Mouse (Mus musculus) C2C12 (cell line): ENCODE results near the gene Gm28372. TPM values are rescaled to one million over a fixed set of nuclear protein-coding genes. Genes with fewer than 3 reads are reported as not detected.

Experiments used
- H3K27me3 ChIP-seq: one replicate; pipeline ENCODE4 v1.6.1; 2011; ENCODE audit not compliant: control insufficient read depth, insufficient read depth, insufficient read length
- H3K36me3 ChIP-seq: one replicate; pipeline ENCODE4 v1.6.1; 2011; ENCODE audit not compliant: control insufficient read depth, insufficient read depth
- H3K4me3 ChIP-seq: one replicate; pipeline ENCODE4 v1.5.1; 2011; ENCODE audit warnings: mild to moderate bottlenecking, control low read depth; ENCODE audit not compliant: poor library complexity, insufficient read depth, severe bottlenecking
- H3K79me2 ChIP-seq: one replicate; pipeline ENCODE4 v1.6.1; 2011; ENCODE audit not compliant: control insufficient read depth, insufficient read depth
- H3K79me3 ChIP-seq: one replicate; pipeline ENCODE4 v1.6.1; 2011; ENCODE audit warnings: low read depth, control low read depth
- H3ac ChIP-seq: one replicate; pipeline ENCODE3; 2011; ENCODE audit warnings: low read depth; ENCODE audit not compliant: control insufficient read depth, insufficient read length
- CEBPB ChIP-seq: IDR thresholded peaks from one replicate; pipeline ENCODE4 v1.6.1; 2011; ENCODE audit warnings: low read depth, mild to moderate bottlenecking, control low read depth, moderate library complexity
- CTCF ChIP-seq: IDR thresholded peaks from one replicate; pipeline ENCODE4 v1.5.1; 2011; ENCODE audit not compliant: control insufficient read depth, insufficient read depth, insufficient read length
- FOSL1 ChIP-seq: IDR thresholded peaks from one replicate; pipeline ENCODE4 v1.8.0; 2011; ENCODE audit warnings: mild to moderate bottlenecking, low read length; ENCODE audit not compliant: poor library complexity, insufficient read depth, severe bottlenecking
- MAX ChIP-seq: IDR thresholded peaks from one replicate; pipeline ENCODE4 v1.6.1; 2011; ENCODE audit warnings: mild to moderate bottlenecking, control low read depth
- MYOD1 ChIP-seq: IDR thresholded peaks from one replicate; pipeline ENCODE4 v1.6.1; 2011; ENCODE audit warnings: low read depth; ENCODE audit not compliant: control insufficient read depth, insufficient read length
- MYOG ChIP-seq: IDR thresholded peaks from one replicate; pipeline ENCODE4 v1.6.1; 2011; ENCODE audit not compliant: control insufficient read depth, insufficient read length; ENCODE audit errors: extremely low read depth
- USF1 ChIP-seq: IDR thresholded peaks from one replicate; pipeline ENCODE4 v1.6.1; 2011; ENCODE audit warnings: low read depth, mild to moderate bottlenecking, control low read depth, moderate library complexity
- polyA plus RNA-seq: library from polyadenylated mRNA; unstranded; fragments of >200 nt; fragmentation: generic; extraction: Trizol; gene quantifications from one replicate; pipeline ENCODE4 v1.2.1, GENCODE M21; 2012; ENCODE audit warnings: missing spikeins

Gm28372 gene
- polyA plus RNA-seq, 1 experiment = not detected

- TF ChIP-seq CEBPB = no peak
- Histone ChIP-seq H3K36me3 (no peaks in the 10 kb centered on the region), H3K4me3 (no peak overlapping the region), H3K79me3 (no peaks in the 10 kb centered on the region), H3K79me2 (no peaks in the 10 kb centered on the region), H3ac (no peak overlapping the region), H3K27me3 (peaks cover 27% of the 10 kb centered on the region)
Measured at GRCm38 (mm10) chr2:130392836-130393235, 12.2 kb upstream of the Gm28372 start.

GRCm38 (mm10) chr2:130395696-130396095, 9.3 kb upstream of the Gm28372 start:
- Histone ChIP-seq H3K36me3 (no peaks in the 10 kb centered on the region), H3ac (no peak overlapping the region), H3K27me3 (peaks cover 18% of the 10 kb centered on the region), H3K79me2 (no peaks in the 10 kb centered on the region), H3K4me3 (no peak overlapping the region), H3K79me3 (no peaks in the 10 kb centered on the region)
- TF ChIP-seq MYOG = no peak
- TF ChIP-seq CTCF = no peak
- no peak for TF ChIP-seq MYOD1
- no peak for TF ChIP-seq MAX
- TF ChIP-seq USF1 = no peak
- TF ChIP-seq CEBPB = no peak
- TF ChIP-seq FOSL1 = no peak

- TF ChIP-seq CEBPB (no peak), CTCF (no peak), MYOG (no peak), USF1 (no peak), FOSL1 (no peak), MAX (no peak), MYOD1 (no peak)
- H3K79me2 ChIP-seq = no peaks in the 10 kb centered on the region
- H3K79me3 ChIP-seq = no peaks in the 10 kb centered on the region
- no peak within 1 kb of the TSS for H3ac ChIP-seq
- no peak within 1 kb of the TSS for H3K4me3 ChIP-seq
- peaks cover 15% of the 10 kb centered on the region for H3K27me3 ChIP-seq
- H3K36me3 ChIP-seq = no peaks in the 10 kb centered on the region
Measured at GRCm38 (mm10) chr2:130397186-130397985, 7.7 kb upstream of the Gm28372 start, which contains the start of gene Cpxm1. Gene Cpxm1 (minus strand): TSS chr2:130397574.

GRCm38 (mm10) chr2:130398091-130398490, 6.9 kb upstream of the Gm28372 start:
- Histone ChIP-seq H3ac (no peak overlapping the region), H3K79me2 (no peaks in the 10 kb centered on the region), H3K36me3 (no peaks in the 10 kb centered on the region), H3K79me3 (no peaks in the 10 kb centered on the region), H3K4me3 (no peak overlapping the region), H3K27me3 (peaks cover 21% of the 10 kb centered on the region)
- TF ChIP-seq MAX (no peak), FOSL1 (no peak), MYOG (no peak), CTCF (no peak)

GRCm38 (mm10) chr2:130400046-130400445, 5.0 kb upstream of the Gm28372 start:
- Histone ChIP-seq H3K79me2 (no peaks in the 10 kb centered on the region), H3K27me3 (peaks cover 22% of the 10 kb centered on the region), H3K4me3 (no peak overlapping the region), H3K36me3 (no peaks in the 10 kb centered on the region), H3ac (no peak overlapping the region), H3K79me3 (no peaks in the 10 kb centered on the region)
- TF ChIP-seq MAX = no peak

GRCm38 (mm10) chr2:130401891-130402290, 3.1 kb upstream of the Gm28372 start:
- Histone ChIP-seq H3K79me2 (no peaks in the 10 kb centered on the region), H3K27me3 (peaks cover 16% of the 10 kb centered on the region), H3ac (no peak overlapping the region), H3K4me3 (no peak overlapping the region), H3K79me3 (no peaks in the 10 kb centered on the region), H3K36me3 (no peaks in the 10 kb centered on the region)
- no peak for TF ChIP-seq MAX
- TF ChIP-seq CEBPB = no peak
- no peak for TF ChIP-seq USF1
- no peak for TF ChIP-seq FOSL1
- no peak for TF ChIP-seq MYOD1
- no peak for TF ChIP-seq CTCF
- no peak for TF ChIP-seq MYOG
